Mouse (Mus musculus) NIH3T3 (cell line): ENCODE results near the gene Il2ra.

Source experiments
- DNase-seq: peaks from one replicate; pipeline ENCODE4 v3.0.0-alpha.2; 2012; ENCODE audit warnings: low read depth

The Il2ra gene

DNA sequence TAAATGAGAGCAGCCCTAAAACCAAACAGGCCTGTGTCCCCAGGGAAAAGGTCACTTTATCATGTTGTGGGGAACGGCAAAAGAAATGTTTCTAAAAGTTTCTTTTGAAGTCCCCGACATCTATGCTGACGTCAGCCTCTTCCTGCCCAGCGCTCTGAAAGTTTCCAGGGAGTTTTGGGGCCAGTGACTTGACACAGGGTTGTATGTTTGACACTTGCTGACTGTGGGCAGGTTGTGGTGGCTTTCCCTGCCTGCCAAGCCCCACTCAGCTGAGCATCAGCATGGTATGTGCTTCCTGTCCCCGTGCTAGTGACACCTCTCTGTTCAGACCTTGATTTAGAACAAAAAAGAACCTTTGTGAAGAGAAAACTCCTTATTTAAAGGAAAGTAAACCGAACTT, 10.7 kb downstream of the Il2ra start:
- DNase-seq = no peak

DNA sequence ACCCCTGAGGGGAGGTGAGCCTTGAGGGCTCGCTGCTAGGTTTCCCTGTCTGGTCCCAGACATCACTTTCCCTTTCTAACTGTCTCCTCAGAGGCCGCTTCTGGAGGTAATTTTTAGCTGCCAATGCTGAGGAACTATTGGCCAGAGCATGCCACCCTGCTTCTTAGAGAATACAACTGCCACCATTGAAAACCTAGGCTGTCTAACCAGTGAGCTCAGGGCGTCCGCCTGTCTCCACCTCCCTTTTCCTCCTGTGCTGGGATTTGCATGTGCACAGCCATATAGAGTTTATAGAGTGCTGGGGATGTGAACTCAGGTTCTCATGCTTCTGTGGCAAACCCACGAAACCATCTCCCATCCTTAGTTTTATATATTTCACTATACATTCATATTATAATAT, 11.2 kb downstream of the Il2ra start:
- DNase-seq = no peak

DNA sequence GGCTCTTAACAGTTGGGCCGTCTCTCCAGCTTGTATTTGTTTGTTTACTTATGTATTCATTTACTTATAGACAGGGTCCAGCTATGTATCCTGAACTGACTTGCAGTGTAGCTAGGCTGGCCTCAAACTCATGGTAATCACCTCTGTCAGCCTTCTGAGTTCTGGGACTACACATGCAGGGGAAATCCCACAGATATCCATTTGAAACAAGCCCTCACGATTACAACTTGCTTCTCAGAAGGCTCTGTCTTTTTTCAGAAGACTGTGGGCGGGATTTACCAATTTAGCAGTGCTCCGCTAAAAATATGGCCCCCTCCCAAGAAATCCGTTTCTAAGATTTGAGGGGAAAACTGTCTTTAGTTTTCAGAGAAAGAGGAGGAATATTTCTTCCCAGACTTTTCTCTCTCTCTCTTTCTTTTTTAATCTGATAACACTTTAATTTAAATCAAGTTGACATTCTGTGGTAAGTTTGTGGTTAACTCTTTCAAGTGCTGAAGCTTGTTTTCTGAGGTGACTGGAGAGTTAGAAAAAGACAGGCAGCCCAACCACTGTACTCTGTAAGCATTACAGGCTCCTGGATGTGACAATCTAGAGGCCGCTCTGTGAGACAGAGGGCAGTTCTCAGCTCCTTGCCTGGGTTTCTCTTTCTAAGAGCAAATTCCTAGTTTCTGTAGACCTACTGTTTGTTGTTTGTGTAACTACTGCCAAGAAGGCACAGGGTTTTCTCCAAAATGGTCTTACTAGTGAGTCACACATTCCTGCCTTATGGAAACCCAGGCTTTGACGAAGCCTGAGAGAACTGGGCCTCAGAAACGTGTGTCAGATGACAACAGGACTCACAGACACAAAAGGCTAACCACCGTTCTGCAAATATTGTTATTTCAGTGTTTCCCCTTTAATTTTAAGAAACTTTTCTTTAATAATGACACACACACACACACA, 12.7 kb downstream of the Il2ra start:
- DNase-seq = peak; percentile 64

DNA sequence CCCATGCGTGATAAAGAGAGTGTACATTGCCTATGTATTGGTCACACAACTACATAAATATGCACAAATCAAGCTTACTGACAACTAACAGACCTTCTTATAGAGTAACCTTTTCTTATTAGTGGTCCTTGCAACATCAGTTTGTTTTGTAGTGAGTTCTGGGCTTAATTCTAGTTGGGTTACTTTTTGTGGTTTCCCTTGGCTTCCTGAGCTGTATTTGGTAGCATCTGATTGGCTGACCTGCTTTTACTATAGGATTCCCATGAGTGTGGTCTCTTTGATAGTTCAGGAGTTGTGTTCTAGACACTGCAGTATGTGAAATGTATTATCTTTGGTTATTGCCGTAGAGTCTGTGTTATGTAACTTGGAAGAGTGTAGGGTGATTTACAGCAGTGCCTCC, 15.0 kb downstream of the Il2ra start:
- no peak for DNase-seq

DNA sequence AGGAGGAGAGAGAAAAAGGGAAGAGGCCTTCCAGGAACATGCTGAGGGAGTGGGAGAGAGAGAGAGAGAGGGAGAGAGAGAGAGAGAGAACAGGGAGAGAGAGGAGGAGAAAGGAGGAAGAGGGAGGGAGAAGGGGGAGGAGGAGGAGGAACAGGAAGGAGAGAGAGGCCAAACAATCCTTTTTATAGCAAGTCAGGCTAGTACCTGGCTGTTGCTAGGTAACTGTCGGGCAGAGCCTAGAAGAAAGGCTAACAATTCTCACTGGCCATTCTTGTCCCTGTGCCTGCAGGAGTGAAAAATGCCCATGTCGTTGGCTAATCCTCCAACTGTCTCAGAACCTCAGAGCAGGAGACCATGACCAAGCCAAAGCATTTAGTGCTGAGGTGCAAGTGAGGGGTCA, 16.7 kb downstream of the Il2ra start:
- no peak for DNase-seq

DNA sequence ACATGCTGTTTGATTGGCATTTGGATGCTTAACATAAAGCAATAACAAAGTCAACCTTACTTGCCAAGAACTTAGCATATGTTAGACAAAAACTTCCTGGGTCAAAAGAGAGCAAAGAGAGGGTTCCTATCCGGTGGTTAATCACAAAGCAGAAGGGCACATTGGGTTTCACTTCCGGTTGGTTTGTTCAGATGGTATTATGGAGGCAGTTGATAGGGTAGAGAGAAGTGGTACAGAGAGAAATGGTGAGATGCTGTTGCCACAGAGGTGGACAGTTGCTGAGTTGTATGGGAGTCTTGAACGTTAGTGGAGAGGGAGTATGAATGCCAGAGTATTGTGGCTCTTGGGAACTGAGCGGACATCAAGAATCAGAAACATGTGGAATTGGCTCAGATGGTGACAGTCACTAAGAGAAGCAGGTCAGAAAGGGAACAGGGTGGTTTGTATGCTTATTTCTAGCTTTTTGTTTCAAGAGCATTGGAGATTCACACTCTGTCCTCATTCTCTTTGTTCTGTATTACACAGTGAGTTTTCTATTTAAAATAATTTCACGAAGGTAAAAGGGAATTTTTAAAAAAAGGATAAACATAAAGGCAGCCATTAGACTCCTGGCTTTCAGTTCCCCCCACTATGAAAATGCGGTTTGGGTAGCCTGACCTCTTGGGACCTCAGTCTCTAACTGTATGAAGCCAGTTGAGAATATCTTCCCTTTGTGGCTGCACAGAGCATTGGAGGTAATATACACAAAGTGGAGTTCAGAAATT, 19.7 kb downstream of the Il2ra start:
- DNase-seq = no peak

DNA sequence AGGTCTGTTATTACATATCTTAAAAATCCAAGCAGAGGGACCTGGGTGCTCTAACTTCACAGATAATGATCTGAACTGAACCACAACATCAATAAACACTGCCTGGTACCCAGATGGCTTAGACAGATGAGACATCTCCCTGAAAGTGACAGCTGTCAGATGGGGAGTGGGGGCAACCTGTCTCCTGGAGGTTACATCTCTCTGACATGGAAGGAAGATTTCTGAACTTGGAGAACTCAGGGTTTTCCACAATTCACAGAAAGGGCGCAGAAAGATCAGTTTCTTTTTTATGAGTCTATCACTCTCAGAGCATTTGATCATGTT, 20.3 kb downstream of the Il2ra start:
- DNase-seq = no peak

DNA sequence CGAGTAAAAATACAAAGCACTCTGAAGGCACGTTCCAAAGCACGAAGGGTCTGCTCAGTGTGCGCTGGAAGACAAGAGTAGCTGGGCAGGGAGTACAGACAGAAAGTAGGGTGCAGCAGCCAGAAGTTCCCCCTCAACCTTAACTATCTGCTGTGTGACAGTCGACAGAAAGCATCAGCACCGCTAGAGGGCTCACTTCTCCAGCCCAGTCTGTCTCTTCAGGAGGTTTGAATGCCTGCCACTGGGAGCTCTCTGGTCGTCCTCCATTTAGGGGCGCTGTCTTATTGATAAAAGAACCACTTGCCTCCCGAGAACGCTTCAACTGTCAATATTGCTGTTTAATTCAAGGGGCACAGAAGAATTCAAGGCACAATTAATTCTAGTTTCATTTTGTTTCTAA, 21.4 kb downstream of the Il2ra start:
- DNase-seq = peak; percentile 87

DNA sequence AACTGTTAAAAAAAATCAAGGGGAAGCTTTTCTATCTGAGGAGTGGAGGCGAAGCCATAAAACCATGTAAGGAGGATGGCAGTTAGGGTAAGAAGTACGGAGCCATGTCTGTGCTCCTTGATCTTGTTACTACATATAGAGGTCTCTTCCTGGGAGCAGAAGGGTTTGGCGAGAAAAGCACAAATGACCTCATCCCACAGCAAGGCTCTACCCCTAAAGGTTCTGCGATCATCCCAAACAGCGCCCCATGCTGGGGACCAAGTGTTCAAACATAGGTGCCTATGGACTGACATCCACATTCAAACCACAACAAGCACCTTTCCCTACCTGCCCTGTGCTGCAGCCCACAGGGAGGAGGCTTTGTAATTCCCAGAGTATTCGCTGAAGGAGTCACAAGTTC, 21.8 kb downstream of the Il2ra start:
- DNase-seq = peak; percentile 27

DNA sequence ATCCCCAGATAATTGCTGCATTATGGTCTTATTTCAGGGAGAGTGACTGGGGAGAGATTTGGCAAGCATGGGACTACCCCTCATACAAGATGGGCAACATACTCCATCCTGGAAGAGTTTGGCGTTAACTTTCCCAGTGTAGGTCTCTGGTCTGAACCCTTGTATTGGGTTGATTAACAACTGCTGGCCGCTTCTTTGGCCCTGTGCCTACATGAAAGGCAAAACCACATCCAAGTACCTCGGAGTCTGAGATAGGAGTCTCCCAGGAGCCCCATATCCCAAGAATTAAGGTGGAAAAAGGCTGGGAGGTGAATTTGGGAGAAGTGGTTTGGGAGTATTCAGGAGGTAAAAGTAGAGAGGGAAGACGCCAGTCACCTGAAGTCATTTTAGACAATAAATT, 22.2 kb downstream of the Il2ra start:
- DNase-seq = no peak

DNA sequence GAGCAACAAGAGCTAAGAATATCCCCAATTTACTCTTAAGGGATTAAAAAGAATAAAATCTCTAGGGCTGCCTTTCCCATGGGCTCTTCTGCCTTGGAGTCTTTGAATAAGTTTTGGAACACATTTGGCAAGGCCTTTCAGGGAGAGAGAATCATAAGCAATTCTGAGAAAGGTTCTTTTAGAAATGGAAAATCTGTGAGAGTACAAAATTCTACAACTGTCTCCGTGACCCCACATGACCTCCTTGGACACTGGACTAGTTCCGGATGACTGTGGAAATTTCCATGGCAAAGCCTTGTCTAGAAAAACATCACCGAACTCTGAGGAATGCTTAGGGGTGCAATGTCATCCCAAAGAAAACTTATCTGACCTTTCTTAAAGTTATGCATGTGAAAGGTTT, 22.7 kb downstream of the Il2ra start:
- DNase-seq = no peak

DNA sequence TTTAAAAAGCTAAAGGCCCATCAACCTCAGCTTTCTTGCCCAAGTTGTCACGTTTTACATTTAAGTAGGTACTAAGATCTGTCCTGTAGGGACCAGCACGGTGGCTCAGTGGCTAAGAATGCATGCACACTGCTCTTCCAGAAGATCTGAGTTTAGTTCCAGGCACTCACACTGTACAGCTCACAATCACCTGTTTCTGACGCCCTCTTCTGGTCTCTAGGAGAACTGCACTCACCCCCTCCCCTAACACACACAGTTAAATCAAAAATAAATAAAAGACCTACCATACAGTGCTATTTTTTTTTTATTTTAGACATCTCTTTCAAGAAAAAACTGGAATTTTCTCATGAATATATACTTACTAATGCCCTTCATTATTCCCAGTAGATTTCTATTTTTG, 29.5 kb downstream of the Il2ra start:
- peak; percentile 20 for DNase-seq

DNA sequence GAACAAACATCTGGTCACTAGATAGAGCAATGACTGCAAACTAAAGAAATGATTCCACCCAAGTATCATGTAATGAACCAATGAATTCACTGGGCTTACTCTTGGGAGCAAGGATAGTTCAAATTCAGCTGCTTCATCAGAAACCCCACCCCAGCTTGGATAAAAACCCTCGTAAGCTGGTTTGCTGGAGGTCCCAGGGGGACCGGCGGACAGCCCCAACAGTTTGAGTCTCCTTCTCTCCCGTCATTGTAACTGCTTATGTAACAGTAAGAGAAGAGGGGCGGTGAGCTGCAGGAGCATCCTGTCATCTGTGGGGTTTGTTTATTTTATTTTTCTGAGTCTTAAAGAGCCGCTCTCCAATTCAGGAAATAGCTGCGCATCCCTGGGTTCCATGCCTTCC, 37.0 kb downstream of the Il2ra start:
- no peak for DNase-seq

DNA sequence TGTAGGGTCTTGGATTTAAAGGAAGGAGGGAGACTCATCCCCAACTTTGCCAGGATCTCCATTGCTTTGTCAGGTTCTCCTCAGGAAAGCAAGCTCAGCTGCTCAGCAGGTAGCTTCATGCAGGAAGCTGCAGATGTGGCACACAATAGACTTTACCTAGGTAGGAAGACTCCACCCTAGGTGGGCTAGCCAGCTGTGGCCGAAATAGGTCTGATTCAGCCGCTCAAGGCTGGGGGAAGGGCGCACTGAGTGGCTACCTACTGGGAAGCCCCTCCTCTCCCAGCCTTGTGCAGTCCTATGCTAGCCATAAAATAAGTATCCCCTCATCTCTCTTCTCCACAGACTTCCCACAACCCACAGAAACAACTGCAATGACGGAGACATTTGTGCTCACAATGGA, 40.1 kb downstream of the Il2ra start:
- no peak for DNase-seq

DNA sequence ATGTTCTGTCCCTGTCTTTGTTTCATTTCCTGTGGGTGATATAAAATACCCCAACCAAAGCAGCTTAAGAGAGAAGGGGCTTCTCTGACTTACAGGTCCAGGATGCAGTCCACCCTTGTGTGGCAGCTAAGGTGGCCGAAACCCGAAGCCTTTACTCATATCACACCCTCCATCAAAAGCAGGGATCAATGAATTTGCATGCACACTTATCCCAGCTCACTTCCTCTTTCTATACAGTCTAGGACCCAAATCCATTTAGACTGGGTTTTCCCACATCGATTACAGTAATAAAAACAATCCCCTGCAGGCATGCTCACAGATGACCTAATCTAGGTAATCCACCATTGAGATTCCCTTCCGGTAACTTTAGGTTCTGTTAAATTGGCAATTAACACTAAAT, 43.9 kb downstream of the Il2ra start:
- no peak for DNase-seq

DNA sequence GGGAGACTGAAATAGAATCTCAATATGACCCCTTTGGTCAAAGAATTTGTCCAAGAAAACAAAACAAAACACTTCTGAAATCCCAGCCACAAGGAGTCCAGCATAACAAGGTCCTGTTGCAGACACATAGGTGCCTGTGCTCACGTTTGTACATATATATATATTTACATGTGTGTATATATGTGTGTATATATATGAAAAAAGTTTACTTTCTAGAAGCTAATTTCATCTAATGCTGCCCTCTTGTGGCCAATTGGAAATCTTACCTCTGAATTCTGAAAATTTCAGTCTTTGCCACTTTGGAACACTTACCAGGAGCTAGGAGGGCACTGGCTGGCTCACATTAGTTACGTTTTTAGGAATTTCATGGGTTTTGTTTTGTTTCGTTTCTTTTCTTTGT, 44.8 kb downstream of the Il2ra start:
- peak; percentile 69 for DNase-seq

DNA sequence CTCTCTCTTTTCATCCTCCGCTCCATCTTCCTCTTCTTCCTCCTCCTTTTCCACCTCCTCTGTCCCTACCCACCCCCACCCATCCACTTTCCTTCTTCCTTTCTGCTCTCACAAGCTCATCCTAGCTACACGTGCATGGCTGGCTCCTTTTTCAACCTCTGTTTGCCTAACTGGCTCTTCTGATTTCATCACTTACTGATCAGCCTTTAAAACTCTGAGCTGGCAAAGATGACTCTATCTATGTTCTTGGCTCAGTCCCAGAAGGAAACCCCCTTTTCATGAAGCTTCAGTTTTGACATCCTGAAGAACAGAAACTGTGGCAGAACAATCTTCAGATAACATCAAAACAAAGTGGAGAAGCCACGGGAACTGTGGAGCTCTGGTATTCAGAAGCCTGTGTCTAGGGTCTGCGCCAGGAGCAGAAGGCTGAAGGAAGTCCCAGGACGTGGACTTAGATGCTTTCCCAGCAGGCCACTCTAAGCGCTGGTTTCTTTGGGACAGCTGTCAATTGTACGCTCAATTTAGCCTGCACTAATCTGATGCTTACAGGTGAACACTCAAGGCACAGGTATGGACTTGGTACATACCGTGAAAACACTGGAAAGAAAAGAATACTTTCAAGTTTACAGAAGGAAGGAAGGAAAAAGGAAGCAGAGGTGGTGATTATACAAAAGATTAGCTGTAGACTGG, 47.7 kb downstream of the Il2ra start:
- DNase-seq = peak; percentile 8

DNA sequence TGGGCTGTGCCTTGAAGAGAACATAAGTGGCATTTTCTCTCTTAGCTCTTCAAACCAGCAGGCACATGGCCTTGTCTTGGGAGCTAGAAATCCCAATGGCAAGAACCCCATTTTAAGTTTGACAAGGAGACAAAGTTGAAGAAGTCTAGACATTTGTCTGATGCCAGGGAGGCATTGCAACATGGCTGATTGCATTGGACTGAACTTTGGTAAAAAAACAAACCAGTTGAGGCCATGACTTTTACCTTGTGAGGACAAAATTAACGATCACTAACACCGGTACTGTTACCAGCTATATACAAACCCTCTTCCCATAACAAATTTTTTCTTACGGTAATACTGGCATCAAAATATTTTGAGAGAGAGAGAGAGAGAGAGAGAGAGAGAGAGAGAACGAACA, 50.7 kb downstream of the Il2ra start:
- no peak for DNase-seq

DNA sequence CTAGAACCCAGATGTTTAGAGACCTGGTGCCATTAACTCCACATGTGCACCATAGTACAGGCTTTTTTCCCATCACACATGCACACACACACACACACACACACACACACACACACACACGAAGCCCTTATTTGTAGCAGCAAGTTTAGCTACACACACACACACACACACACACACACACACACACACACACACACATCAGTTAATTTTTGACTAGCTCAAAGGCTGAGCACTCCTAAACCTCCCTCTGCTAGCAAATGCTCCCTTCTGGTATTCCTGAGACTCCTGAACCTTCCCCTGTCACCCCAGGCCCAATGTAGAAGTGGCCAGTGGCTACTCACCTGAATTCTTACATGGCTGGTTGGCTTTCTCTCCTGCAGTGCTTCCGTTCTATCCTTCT, 51.5 kb downstream of the Il2ra start:
- no peak for DNase-seq

DNA sequence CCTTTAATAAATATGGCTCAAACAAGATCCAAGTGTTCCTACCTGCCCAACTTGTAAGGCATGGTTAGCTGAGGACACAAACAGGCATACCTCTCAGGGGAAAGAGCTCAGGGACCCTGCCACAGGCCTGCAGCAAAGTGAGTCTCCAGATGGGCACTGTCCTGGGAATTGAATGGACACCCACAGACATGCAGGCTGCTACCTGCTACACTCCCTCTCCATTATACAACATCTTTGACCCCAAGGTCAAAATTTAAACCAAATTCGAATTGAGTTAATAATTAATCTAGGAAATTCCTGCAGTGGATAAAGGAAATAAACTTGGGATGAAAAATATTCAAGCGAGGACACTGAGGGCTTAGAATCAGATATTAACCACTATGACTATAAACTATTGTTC, 53.3 kb downstream of the Il2ra start:
- no peak for DNase-seq

DNA sequence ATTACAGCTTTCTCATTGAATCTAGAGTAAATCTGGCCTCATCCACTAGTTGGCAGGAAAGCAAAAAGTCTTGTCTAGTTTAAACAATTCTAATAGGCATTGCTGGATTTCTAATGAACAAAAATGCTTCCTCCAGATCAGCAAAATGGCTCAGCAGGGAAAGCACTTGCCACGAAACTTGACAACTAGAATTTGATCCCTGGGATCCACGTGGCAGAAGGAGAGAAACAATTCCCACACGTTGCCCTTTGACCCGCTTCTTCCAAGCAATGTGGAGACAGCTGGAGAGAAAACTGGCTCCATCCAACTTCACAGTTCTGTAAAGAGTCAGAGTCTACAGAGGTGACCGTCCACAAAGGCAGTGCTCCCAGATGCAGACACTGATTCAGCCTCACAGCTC, 56.4 kb downstream of the Il2ra start:
- no peak for DNase-seq

DNA sequence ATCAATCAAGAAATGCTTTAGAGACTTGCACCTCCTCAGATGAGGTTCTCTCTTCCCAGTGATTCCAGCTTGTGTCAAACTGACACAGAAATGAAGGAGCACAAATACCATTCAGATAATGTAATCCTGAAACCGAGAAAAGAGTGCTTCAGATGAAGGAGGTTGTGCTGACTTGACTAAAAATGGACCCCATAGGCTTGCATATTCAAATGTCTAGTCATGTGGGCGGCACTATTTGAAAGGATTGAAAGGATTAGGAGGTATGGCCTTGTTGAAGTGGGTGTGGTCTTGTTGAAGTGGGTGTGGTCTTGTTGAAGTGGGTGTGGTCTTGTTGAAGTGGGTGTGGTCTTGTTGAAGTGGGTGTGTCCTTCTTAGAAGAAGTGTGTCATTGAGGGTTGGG, 57.3 kb downstream of the Il2ra start:
- DNase-seq = no peak
